Mouse (Mus musculus) neural tube, embryonic 11.5 days (tissue): ENCODE measurements around the gene Camk2d. TPM values are rescaled to one million over a fixed set of nuclear protein-coding genes. Genes with fewer than 3 reads are reported as not detected.
A peak's percentile ranks its signal among the peaks of the same experiment; 100 is the strongest.

Experiments used
- ATAC-seq: fragments of 200-750 bp; cut with Nextera tagmentation; 2 replicates; pipeline ENCODE4 v1.8.0; 2017; ENCODE audit warnings: moderate number of reproducible peaks, mild to moderate bottlenecking, moderate TSS enrichment, moderate library complexity; ENCODE audit not compliant: insufficient read depth, low FRiP score, low TSS enrichment
- DNase-seq: peaks from one replicate; pipeline ENCODE4 v3.0.0-alpha.2; 2015; ENCODE audit warnings: low spot score
- H3K27ac ChIP-seq: fragments of 300-500 bp; sonication (generic); 2 replicates; pipeline ENCODE4 v1.5.1; 2014; ENCODE audit warnings: low read depth, mild to moderate bottlenecking, low read length
- H3K27me3 ChIP-seq: fragments of 300-500 bp; sonication (generic); 2 replicates; pipeline ENCODE4 v1.6.1; 2014; ENCODE audit warnings: mild to moderate bottlenecking, low read length, mixed read lengths; ENCODE audit not compliant: control insufficient read depth, insufficient read depth
- H3K36me3 ChIP-seq: fragments of 300-500 bp; sonication (generic); 2 replicates; pipeline ENCODE4 v1.6.1; 2014; ENCODE audit warnings: mild to moderate bottlenecking, low read length, moderate library complexity, mixed read lengths; ENCODE audit not compliant: control insufficient read depth, insufficient read depth
- H3K4me1 ChIP-seq: fragments of 300-500 bp; sonication (generic); 2 replicates; pipeline ENCODE4 v1.6.1; 2014; ENCODE audit warnings: low read length, mixed read lengths; ENCODE audit not compliant: control insufficient read depth, insufficient read depth
- H3K4me2 ChIP-seq: fragments of 300-500 bp; sonication (generic); 2 replicates; pipeline ENCODE4 v1.6.1; 2014; ENCODE audit warnings: low read depth, mild to moderate bottlenecking, moderate library complexity
- H3K4me3 ChIP-seq: fragments of 300-500 bp; sonication (generic); 2 replicates; pipeline ENCODE4 v1.5.1; 2014; ENCODE audit warnings: low read depth, low read length
- H3K9ac ChIP-seq: fragments of 300-500 bp; sonication (generic); 2 replicates; pipeline ENCODE4 v1.6.1; 2014; ENCODE audit warnings: mild to moderate bottlenecking, low read length
- H3K9me3 ChIP-seq: fragments of 300-500 bp; sonication (generic); 2 replicates; pipeline ENCODE4 v1.6.1; 2016; ENCODE audit warnings: low read length; ENCODE audit not compliant: control insufficient read depth
- WGBS: fragments of 180-500 bp; shearing (Covaris S2); extraction: QIAGEN DNeasy Blood & Tissue Kit; methylation state at CpG from one replicate; pipeline ENCODE4 v1.1.7; 2014; 5-methylcytosine and 5-hydroxymethylcytosine counted together
- polyA plus RNA-seq: library from polyadenylated mRNA; unstranded; fragments of >200 nt; fragmentation: Nextera tagmentation; extraction: Ambion mirVana; gene quantifications from 2 replicates; pipeline ENCODE4 v1.2.1, GENCODE M21; 2014

Camk2d gene
- polyA plus RNA-seq, 1 experiment from 2014 or later = 21.4 TPM

GRCm38 (mm10) chr3:126770056-126770455, 174.0 kb downstream of the Camk2d start:
- no peaks in the 10 kb centered on the region for H3K4me1 ChIP-seq
- ATAC-seq (no peak), DNase-seq (no peak)
- no peaks in the 10 kb centered on the region for H3K27me3 ChIP-seq
- H3K27ac ChIP-seq = no peak overlapping the region
- H3K9me3 ChIP-seq = no peaks in the 10 kb centered on the region
- no peak overlapping the region for H3K4me3 ChIP-seq
- H3K36me3 ChIP-seq = no peaks in the 10 kb centered on the region
- no peak overlapping the region for H3K9ac ChIP-seq
- 42% methylated on average over 6 of the region's 6 CpGs for WGBS
- H3K4me2 ChIP-seq = no peak overlapping the region

DNA sequence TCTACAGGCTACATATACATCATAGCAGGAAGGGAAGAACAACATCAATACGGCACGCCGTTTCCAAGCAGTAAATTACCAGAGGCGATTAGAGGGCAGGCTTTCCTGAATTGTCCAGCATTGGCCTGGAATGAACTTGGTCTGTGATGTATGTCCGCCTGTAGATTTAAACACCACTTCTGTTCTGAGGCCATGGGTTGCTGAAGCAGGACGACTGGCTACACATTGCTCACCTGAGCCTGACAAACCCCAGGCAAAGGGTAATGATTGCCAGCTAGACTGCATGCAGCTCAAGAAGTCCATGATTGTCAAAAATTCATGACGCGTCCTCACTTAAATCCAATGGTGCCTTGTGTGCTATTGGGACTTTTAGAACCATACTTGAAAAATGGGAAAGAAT, 174.9 kb downstream of the Camk2d start:
- ATAC-seq = peak; percentile 29
- Histone ChIP-seq H3K4me1 (no peaks in the 10 kb centered on the region), H3K4me2 (no peak overlapping the region), H3K9ac (no peak overlapping the region), H3K9me3 (no peaks in the 10 kb centered on the region), H3K36me3 (no peaks in the 10 kb centered on the region), H3K27me3 (no peaks in the 10 kb centered on the region), H3K4me3 (no peak overlapping the region), H3K27ac (no peak overlapping the region)
- peak; percentile 18 for DNase-seq
- WGBS = 32% methylated on average over 8 of the region's 8 CpGs

DNA sequence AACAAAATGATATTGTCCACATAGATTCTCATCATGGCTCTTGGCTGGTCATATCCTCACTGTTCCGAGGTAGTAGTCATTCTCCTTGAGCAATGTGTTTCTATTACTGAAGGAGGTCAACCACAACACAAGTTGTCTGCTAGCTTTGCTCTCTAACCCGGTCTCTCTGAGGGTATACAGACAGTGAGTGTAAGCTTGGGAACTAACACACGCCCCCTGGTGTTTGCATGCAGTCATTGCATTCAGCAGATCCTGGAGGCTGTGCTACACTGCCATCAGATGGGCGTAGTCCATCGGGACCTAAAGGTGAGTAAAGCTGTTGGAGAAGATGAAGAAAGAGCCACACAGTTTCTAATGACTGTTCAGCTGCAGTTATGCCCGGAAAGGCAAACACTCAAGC, 175.4 kb downstream of the Camk2d start:
- Histone ChIP-seq H3K9ac (no peak overlapping the region), H3K9me3 (no peaks in the 10 kb centered on the region), H3K36me3 (no peaks in the 10 kb centered on the region), H3K27ac (no peak overlapping the region), H3K4me1 (no peaks in the 10 kb centered on the region), H3K4me3 (no peak overlapping the region), H3K4me2 (no peak overlapping the region), H3K27me3 (no peaks in the 10 kb centered on the region)
- 24% methylated on average over 6 of the region's 6 CpGs for WGBS
- DNase-seq = peak; percentile 74
- peak; percentile 94 for ATAC-seq

DNA sequence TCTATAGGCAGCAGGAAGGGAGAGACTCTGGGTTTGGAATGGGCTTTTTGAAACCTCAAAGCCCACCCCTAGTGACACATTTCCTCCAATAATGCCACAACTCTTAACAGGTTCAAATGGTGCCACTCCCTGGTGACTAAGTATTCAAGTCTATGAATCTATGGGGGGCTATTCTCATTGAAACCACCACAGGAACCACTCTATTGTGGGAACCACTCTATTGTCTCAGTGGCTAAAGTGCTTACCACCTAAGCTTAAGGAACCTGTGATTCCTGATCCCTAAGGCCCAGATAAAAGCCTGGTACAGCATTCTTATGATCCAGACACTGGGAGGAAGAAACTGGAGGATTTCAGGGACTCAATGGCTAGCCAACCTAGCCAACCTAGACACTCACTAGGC, 179.9 kb downstream of the Camk2d start:
- Histone ChIP-seq H3K9me3 (no peaks in the 10 kb centered on the region), H3K27ac (no peak overlapping the region), H3K4me1 (no peaks in the 10 kb centered on the region), H3K36me3 (no peaks in the 10 kb centered on the region), H3K4me2 (no peak overlapping the region), H3K27me3 (no peaks in the 10 kb centered on the region), H3K4me3 (no peak overlapping the region), H3K9ac (no peak overlapping the region)
- ATAC-seq (no peak), DNase-seq (no peak)

GRCm38 (mm10) chr3:126777101-126777500, 181.0 kb downstream of the Camk2d start:
- Histone ChIP-seq H3K4me2 (no peak overlapping the region), H3K4me3 (no peak overlapping the region), H3K9ac (no peak overlapping the region), H3K36me3 (no peaks in the 10 kb centered on the region), H3K9me3 (no peaks in the 10 kb centered on the region), H3K4me1 (no peaks in the 10 kb centered on the region), H3K27me3 (no peaks in the 10 kb centered on the region), H3K27ac (no peak overlapping the region)
- WGBS = 93% methylated on average over 9 of the region's 9 CpGs
- DNase-seq (no peak), ATAC-seq (no peak)

DNA sequence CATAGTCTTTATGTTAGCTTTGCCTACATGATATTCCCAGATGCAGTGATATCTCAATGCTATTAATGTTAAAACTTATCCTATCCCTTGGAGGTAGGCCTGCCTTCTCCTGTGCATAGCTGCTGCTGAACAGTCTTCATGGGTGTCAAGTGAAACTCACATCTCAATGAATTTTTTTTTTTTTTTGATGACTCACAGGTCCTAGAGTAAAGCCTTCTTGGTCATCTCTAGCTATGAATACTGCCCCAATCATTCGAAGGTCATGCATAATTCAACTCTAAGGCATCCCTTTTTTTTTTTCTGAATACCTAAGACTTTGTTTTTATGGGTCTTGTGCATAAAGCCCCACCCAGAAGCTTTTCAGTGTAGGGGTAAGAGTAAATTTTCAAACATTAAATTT, 181.8 kb downstream of the Camk2d start:
- Histone ChIP-seq H3K27ac (no peak overlapping the region), H3K4me2 (no peak overlapping the region), H3K27me3 (no peaks in the 10 kb centered on the region), H3K4me3 (no peak overlapping the region), H3K9me3 (no peaks in the 10 kb centered on the region), H3K36me3 (no peaks in the 10 kb centered on the region), H3K4me1 (no peaks in the 10 kb centered on the region), H3K9ac (no peak overlapping the region)
- WGBS = 94% methylated on average over 1 of the region's 1 CpGs
- DNase-seq (no peak), ATAC-seq (no peak)

- Histone ChIP-seq H3K4me1 (no peaks in the 10 kb centered on the region), H3K36me3 (no peaks in the 10 kb centered on the region), H3K9me3 (no peaks in the 10 kb centered on the region), H3K27me3 (no peaks in the 10 kb centered on the region), H3K4me2 (no peak overlapping the region), H3K4me3 (no peak overlapping the region), H3K9ac (no peak overlapping the region), H3K27ac (no peak overlapping the region)
- ATAC-seq (no peak), DNase-seq (no peak)
- 90% methylated on average over 5 of the region's 5 CpGs for WGBS
Observed at GRCm38 (mm10) chr3:126780014-126780615, 184.0 kb downstream of the Camk2d start.

GRCm38 (mm10) chr3:126793035-126793964, 197.2 kb downstream of the Camk2d start:
- H3K27ac ChIP-seq = no peak overlapping the region
- H3K27me3 ChIP-seq = no peaks in the 10 kb centered on the region
- no peaks in the 10 kb centered on the region for H3K36me3 ChIP-seq
- ATAC-seq (no peak), DNase-seq (no peak)
- H3K9ac ChIP-seq = no peak overlapping the region
- no peak overlapping the region for H3K4me2 ChIP-seq
- WGBS = 80% methylated on average over 2 of the region's 2 CpGs
- H3K9me3 ChIP-seq = no peaks in the 10 kb centered on the region
- H3K4me3 ChIP-seq = no peak overlapping the region
- H3K4me1 ChIP-seq = no peaks in the 10 kb centered on the region

- ATAC-seq = no peak
- no peak overlapping the region for H3K9ac ChIP-seq
- WGBS = 91% methylated on average over 3 of the region's 3 CpGs
Observed at GRCm38 (mm10) chr3:126795904-126796303, 199.8 kb downstream of the Camk2d start.

More at GRCm38 (mm10) chr3:126795904-126796303, 199.8 kb downstream of the Camk2d start:
- H3K36me3 ChIP-seq = no peaks in the 10 kb centered on the region
- H3K9me3 ChIP-seq = no peaks in the 10 kb centered on the region
- H3K27me3 ChIP-seq = no peaks in the 10 kb centered on the region
- H3K4me3 ChIP-seq = no peak overlapping the region
- no peak overlapping the region for H3K4me2 ChIP-seq
- no peak for DNase-seq
- no peak overlapping the region for H3K27ac ChIP-seq
- H3K4me1 ChIP-seq = no peaks in the 10 kb centered on the region
